Mouse (Mus musculus) NIH3T3 (cell line): ENCODE measurements around the gene Pip4k2c.

ENCODE experiments used
- DNase-seq: peaks from one replicate; pipeline ENCODE4 v3.0.0-alpha.2; 2012; ENCODE audit warnings: low read depth

Gene Pip4k2c

GRCm38 (mm10) chr10:127211414-127211854, at the start of gene Pip4k2c:
Gene Pip4k2c (minus strand): TSS chr10:127211585.
- peak; percentile 96 for DNase-seq

- no peak for DNase-seq
Observed at GRCm38 (mm10) chr10:127258489-127258888, 47.1 kb upstream of the Pip4k2c start.

GRCm38 (mm10) chr10:127257790-127258189, 46.4 kb upstream of the Pip4k2c start:
- no peak for DNase-seq

- DNase-seq = peak; percentile 91
Observed at GRCm38 (mm10) chr10:127255625-127256345, 44.4 kb upstream of the Pip4k2c start.

GRCm38 (mm10) chr10:127250810-127251209, 39.4 kb upstream of the Pip4k2c start:
- DNase-seq = no peak

GRCm38 (mm10) chr10:127238241-127238824, 26.9 kb upstream of the Pip4k2c start:
- no peak for DNase-seq

GRCm38 (mm10) chr10:127236541-127236940, 25.2 kb upstream of the Pip4k2c start:
- DNase-seq = no peak

- DNase-seq = no peak
Observed at GRCm38 (mm10) chr10:127233141-127233540, 21.8 kb upstream of the Pip4k2c start.

GRCm38 (mm10) chr10:127231741-127232140, 20.4 kb upstream of the Pip4k2c start:
- no peak for DNase-seq

- DNase-seq = no peak
Observed at GRCm38 (mm10) chr10:127230693-127231092, 19.3 kb upstream of the Pip4k2c start.

GRCm38 (mm10) chr10:127228897-127229296, 17.5 kb upstream of the Pip4k2c start:
- peak; percentile 90 for DNase-seq

- no peak for DNase-seq
Observed at GRCm38 (mm10) chr10:127227163-127227562, 15.8 kb upstream of the Pip4k2c start.

- peak; percentile 67 for DNase-seq
Observed at GRCm38 (mm10) chr10:127226318-127226895, 15.0 kb upstream of the Pip4k2c start.

GRCm38 (mm10) chr10:127225732-127226131, 14.3 kb upstream of the Pip4k2c start:
- DNase-seq = no peak

- no peak for DNase-seq
Observed at GRCm38 (mm10) chr10:127225213-127225612, 13.8 kb upstream of the Pip4k2c start.

GRCm38 (mm10) chr10:127218339-127218738, 7.0 kb upstream of the Pip4k2c start:
- no peak for DNase-seq

- DNase-seq = no peak
Observed at GRCm38 (mm10) chr10:127217177-127217576, 5.8 kb upstream of the Pip4k2c start.

GRCm38 (mm10) chr10:127216456-127216855, 5.1 kb upstream of the Pip4k2c start:
- DNase-seq = no peak

- no peak for DNase-seq
Observed at GRCm38 (mm10) chr10:127214422-127214803, 3.0 kb upstream of the Pip4k2c start.

- DNase-seq = peak; percentile 35
Observed at GRCm38 (mm10) chr10:127213704-127214421, 2.5 kb upstream of the Pip4k2c start.

GRCm38 (mm10) chr10:127213272-127213671, 1.9 kb upstream of the Pip4k2c start:
- DNase-seq = no peak

GRCm38 (mm10) chr10:127210961-127211405, 402 bp downstream of the Pip4k2c start:
- peak; percentile 39 for DNase-seq
